Mouse (Mus musculus): ENCODE measurements at regions not wholly inside any gene's neighbourhood (a gene's known extent, or its start where the extent isn't known, plus 50 kb on each side); places are given as distances from the start of the nearest gene placed in this dataset.

GRCm38 (mm10) chr13:25727504-25728095 lies 457.3 kb upstream of the Nrsn1 start:
- peaks cover 3% of the 10 kb centered on the region; the same call in 1 of the 2 replicates for H3K9me3 ChIP-seq
- TF ChIP-seq GATA1 (IDR thresholded peaks at IDR 0.05; ENCODE audit: borderline replicate concordance, low read length) (no peak), FLI1 (IDR thresholded peaks at IDR 0.05; ENCODE audit: low read length) (no peak)
- no peaks in the 10 kb centered on the region for H3K27me3 ChIP-seq (replicated peaks)
- no peaks in the 10 kb centered on the region for H3K36me3 ChIP-seq (replicated peaks; ENCODE audit: low read length)
- H3K4me3 ChIP-seq (replicated peaks): no peak overlapping the region
- H3K4me1 ChIP-seq: no peaks in the 10 kb centered on the region

GRCm38 (mm10) chr13:25722595-25723525 lies 452.6 kb upstream of the Nrsn1 start:
- H3K4me3 ChIP-seq (replicated peaks): no peak overlapping the region
- H3K9me3 ChIP-seq: no peaks in the 10 kb centered on the region
- H3K36me3 ChIP-seq (replicated peaks; ENCODE audit: low read length): no peaks in the 10 kb centered on the region
- H3K27me3 ChIP-seq (replicated peaks): no peaks in the 10 kb centered on the region
- TF ChIP-seq GATA1 (IDR thresholded peaks at IDR 0.05; ENCODE audit: borderline replicate concordance, low read length): no peak
- no peak for TF ChIP-seq FLI1 (IDR thresholded peaks at IDR 0.05; ENCODE audit: low read length)
- no peaks in the 10 kb centered on the region for H3K4me1 ChIP-seq

- Histone ChIP-seq H3K4me3 (replicated peaks) (no peak overlapping the region), H3K9me3 (peaks cover 7% of the 10 kb centered on the region; the same call in 1 of the 2 replicates), H3K36me3 (replicated peaks; ENCODE audit: low read length) (no peaks in the 10 kb centered on the region), H3K4me1 (no peaks in the 10 kb centered on the region), H3K27me3 (replicated peaks) (no peaks in the 10 kb centered on the region)
- TF ChIP-seq FLI1 (IDR thresholded peaks at IDR 0.05; ENCODE audit: low read length): no peak
- no peak for TF ChIP-seq GATA1 (IDR thresholded peaks at IDR 0.05; ENCODE audit: borderline replicate concordance, low read length)
These were observed 430.7 kb upstream of the Nrsn1 start for GRCm38 (mm10) chr13:25700965-25701364.

GRCm38 (mm10) chr13:25695956-25696355 lies 425.7 kb upstream of the Nrsn1 start:
- no peak for TF ChIP-seq FLI1 (IDR thresholded peaks at IDR 0.05; ENCODE audit: low read length)
- TF ChIP-seq GATA1 (IDR thresholded peaks at IDR 0.05; ENCODE audit: borderline replicate concordance, low read length): no peak
- Histone ChIP-seq H3K4me3 (replicated peaks) (no peak overlapping the region), H3K27me3 (replicated peaks) (no peaks in the 10 kb centered on the region), H3K4me1 (no peaks in the 10 kb centered on the region), H3K36me3 (replicated peaks; ENCODE audit: low read length) (no peaks in the 10 kb centered on the region), H3K9me3 (peaks cover 10% of the 10 kb centered on the region)

GRCm38 (mm10) chr13:25695017-25695604 lies 424.8 kb upstream of the Nrsn1 start:
- no peak overlapping the region for H3K4me3 ChIP-seq (replicated peaks)
- H3K4me1 ChIP-seq: no peaks in the 10 kb centered on the region
- TF ChIP-seq FLI1 (IDR thresholded peaks at IDR 0.05; ENCODE audit: low read length): no peak
- no peak for TF ChIP-seq GATA1 (IDR thresholded peaks at IDR 0.05; ENCODE audit: borderline replicate concordance, low read length)

GRCm38 (mm10) chr13:25678221-25678735 lies 408.0 kb upstream of the Nrsn1 start:
- Histone ChIP-seq H3K4me3 (replicated peaks) (no peak overlapping the region), H3K9me3 (no peaks in the 10 kb centered on the region), H3K27me3 (replicated peaks) (no peaks in the 10 kb centered on the region), H3K4me1 (no peaks in the 10 kb centered on the region), H3K36me3 (replicated peaks; ENCODE audit: low read length) (no peaks in the 10 kb centered on the region)
- no peak for TF ChIP-seq GATA1 (IDR thresholded peaks at IDR 0.05; ENCODE audit: borderline replicate concordance, low read length)
- no peak for TF ChIP-seq FLI1 (IDR thresholded peaks at IDR 0.05; ENCODE audit: low read length)

More at GRCm38 (mm10) chr13:25695017-25695604, 424.8 kb upstream of the Nrsn1 start:
- Histone ChIP-seq H3K27me3 (replicated peaks) (no peaks in the 10 kb centered on the region), H3K36me3 (replicated peaks; ENCODE audit: low read length) (no peaks in the 10 kb centered on the region), H3K9me3 (peaks cover 14% of the 10 kb centered on the region)

GRCm38 (mm10) chr13:25675208-25675607 lies 404.9 kb upstream of the Nrsn1 start:
- TF ChIP-seq FLI1 (IDR thresholded peaks at IDR 0.05; ENCODE audit: low read length) (no peak), GATA1 (IDR thresholded peaks at IDR 0.05; ENCODE audit: borderline replicate concordance, low read length) (no peak)
- Histone ChIP-seq H3K27me3 (replicated peaks) (no peaks in the 10 kb centered on the region), H3K9me3 (no peaks in the 10 kb centered on the region), H3K4me1 (no peaks in the 10 kb centered on the region), H3K36me3 (replicated peaks; ENCODE audit: low read length) (no peaks in the 10 kb centered on the region), H3K4me3 (replicated peaks) (no peak overlapping the region)

- Histone ChIP-seq H3K36me3 (replicated peaks; ENCODE audit: low read length) (no peaks in the 10 kb centered on the region), H3K4me1 (no peaks in the 10 kb centered on the region), H3K4me3 (replicated peaks) (no peak overlapping the region), H3K9me3 (no peaks in the 10 kb centered on the region), H3K27me3 (replicated peaks) (no peaks in the 10 kb centered on the region)
- TF ChIP-seq FLI1 (IDR thresholded peaks at IDR 0.05; ENCODE audit: low read length) (no peak), GATA1 (IDR thresholded peaks at IDR 0.05; ENCODE audit: borderline replicate concordance, low read length) (no peak)
These were observed 395.7 kb upstream of the Nrsn1 start for GRCm38 (mm10) chr13:25666022-25666421.

- Histone ChIP-seq H3K27me3 (replicated peaks) (no peaks in the 10 kb centered on the region), H3K4me3 (replicated peaks) (no peak overlapping the region), H3K36me3 (replicated peaks; ENCODE audit: low read length) (no peaks in the 10 kb centered on the region), H3K4me1 (no peaks in the 10 kb centered on the region), H3K9me3 (no peaks in the 10 kb centered on the region)
- TF ChIP-seq FLI1 (IDR thresholded peaks at IDR 0.05; ENCODE audit: low read length): no peak
- no peak for TF ChIP-seq GATA1 (IDR thresholded peaks at IDR 0.05; ENCODE audit: borderline replicate concordance, low read length)
These were observed 394.8 kb upstream of the Nrsn1 start for GRCm38 (mm10) chr13:25664963-25665606.

Data from megakaryocyte, embryonic 14.5 days (primary cell).